Mouse (Mus musculus): Measurements from ENCODE around the gene Map3k14.
"Not testable (repeated sequence)": the region's sequence is repeated elsewhere in the genome, so short reads cannot be mapped to it uniquely, and the experiment has no call there.

Gene Map3k14

GRCm38 (mm10) chr11:103246731-103247290 lies 20.5 kb downstream of the Map3k14 start:
- DNase-seq (ENCODE audit: low spot score in 2 of 2): no peak

- peak; percentile 35 to 50 for DNase-seq (ENCODE audit: low spot score in 2 of 2)
Observed at GRCm38 (mm10) chr11:103246081-103246730, 21.1 kb downstream of the Map3k14 start.

- no peak for DNase-seq (ENCODE audit: low spot score in 2 of 2)
Observed at GRCm38 (mm10) chr11:103244856-103245255, 22.4 kb downstream of the Map3k14 start.

- no peak for DNase-seq (ENCODE audit: low spot score in 2 of 2)
Observed at GRCm38 (mm10) chr11:103240740-103241139, 26.5 kb downstream of the Map3k14 start.

GRCm38 (mm10) chr11:103237757-103238156 lies 29.5 kb downstream of the Map3k14 start:
- DNase-seq (ENCODE audit: low spot score in 2 of 2): no peak

- no peak for DNase-seq (ENCODE audit: low spot score in 2 of 2)
Observed at GRCm38 (mm10) chr11:103236903-103237302, 30.4 kb downstream of the Map3k14 start.

GRCm38 (mm10) chr11:103236431-103236830 lies 30.8 kb downstream of the Map3k14 start:
- no peak for DNase-seq (ENCODE audit: low spot score in 2 of 2)

GRCm38 (mm10) chr11:103235702-103236101 lies 31.6 kb downstream of the Map3k14 start:
- no peak for DNase-seq (ENCODE audit: low spot score in 2 of 2)

GRCm38 (mm10) chr11:103234447-103234846 lies 32.8 kb downstream of the Map3k14 start:
- DNase-seq (ENCODE audit: low spot score in 2 of 2): no peak

- peak; percentile 84 to 89 for DNase-seq (ENCODE audit: low spot score in 2 of 2)
Observed at GRCm38 (mm10) chr11:103232966-103233365, 34.3 kb downstream of the Map3k14 start.

GRCm38 (mm10) chr11:103231367-103231766 lies 35.9 kb downstream of the Map3k14 start:
- no peak for DNase-seq (ENCODE audit: low spot score in 2 of 2)

- DNase-seq (ENCODE audit: low spot score in 2 of 2): no peak
Observed at GRCm38 (mm10) chr11:103230626-103231025, 36.6 kb downstream of the Map3k14 start.

- no peak for DNase-seq (ENCODE audit: low spot score in 2 of 2)
Observed at GRCm38 (mm10) chr11:103229608-103230007, 37.7 kb downstream of the Map3k14 start.

- no peak for DNase-seq (ENCODE audit: low spot score in 2 of 2)
Observed at GRCm38 (mm10) chr11:103223951-103224456, 43.3 kb downstream of the Map3k14 start.

- DNase-seq (ENCODE audit: low spot score in 2 of 2): peak; percentile 50 to 60
Observed at GRCm38 (mm10) chr11:103223444-103223843, 43.8 kb downstream of the Map3k14 start.

GRCm38 (mm10) chr11:103222718-103223117 lies 44.6 kb downstream of the Map3k14 start:
- not testable (repeated sequence) for DNase-seq (ENCODE audit: low spot score in 2 of 2)

- DNase-seq (ENCODE audit: low spot score in 2 of 2): no peak
Observed at GRCm38 (mm10) chr11:103221437-103221836, 45.8 kb downstream of the Map3k14 start.

- DNase-seq (ENCODE audit: low spot score in 2 of 2): no peak
Observed at GRCm38 (mm10) chr11:103219995-103220394, 47.3 kb downstream of the Map3k14 start.

- DNase-seq (ENCODE audit: low spot score in 2 of 2): no peak
Observed at GRCm38 (mm10) chr11:103219259-103219658, 48.0 kb downstream of the Map3k14 start.

- DNase-seq (ENCODE audit: low spot score in 2 of 2): no peak
Observed at GRCm38 (mm10) chr11:103218517-103218901, 48.8 kb downstream of the Map3k14 start.

- peak; percentile 73 to 77 for DNase-seq (ENCODE audit: low spot score in 2 of 2)
Observed at GRCm38 (mm10) chr11:103217790-103218516, 49.3 kb downstream of the Map3k14 start, which contains the start of gene Spata32. Gene Spata32, minus strand, starts transcription at chr11:103218432.

GRCm38 (mm10) chr11:103215355-103215754 lies 51.9 kb downstream of the Map3k14 start:
- no peak for DNase-seq (ENCODE audit: low spot score in 2 of 2)

- DNase-seq (ENCODE audit: low spot score in 2 of 2): no peak
Observed at GRCm38 (mm10) chr11:103213712-103214111, 53.6 kb downstream of the Map3k14 start.

Data from right cerebral cortex, adult 2 months (tissue).